Mouse (Mus musculus) megakaryocyte, embryonic 14.5 days (primary cell): ENCODE data around the gene Fam227a.

Experiments used
- FLI1 ChIP-seq: IDR thresholded peaks from 2 replicates; pipeline ENCODE4 v1.6.1; 2012; ENCODE audit warnings: low read length, inconsistent platforms, mixed read lengths
- GATA1 ChIP-seq: IDR thresholded peaks from 3 replicates; pipeline ENCODE4 v1.6.1; 2012; ENCODE audit warnings: mixed read lengths, low read length, inconsistent platforms, borderline replicate concordance

GRCm38 (mm10) chr15:79615501-79615900, 43.3 kb downstream of the Fam227a start:
- TF ChIP-seq GATA1 (no peak), FLI1 (no peak)
